Mouse (Mus musculus) heart, postnatal 0 days (tissue): ENCODE results near the gene Hoxb4. TPM values are rescaled to one million over a fixed set of nuclear protein-coding genes. Genes with fewer than 3 reads are reported as not detected.

Source experiments
- ATAC-seq: fragments of 200-750 bp; cut with Nextera tagmentation; 2 replicates; pipeline ENCODE4 v1.8.0; 2017; ENCODE audit warnings: low read depth, moderate number of reproducible peaks, moderate library complexity; ENCODE audit not compliant: insufficient read depth
- DNase-seq: peaks from one replicate; pipeline ENCODE4 v3.0.0-alpha.2; 2016; ENCODE audit warnings: low spot score
- H3K27ac ChIP-seq: fragments of 300-500 bp; sonication (generic); 2 replicates; pipeline ENCODE4 v1.5.1; 2014; ENCODE audit warnings: low read depth, mild to moderate bottlenecking
- H3K27me3 ChIP-seq: fragments of 300-500 bp; sonication (generic); 2 replicates; pipeline ENCODE4 v1.6.1; 2014; ENCODE audit warnings: low read length, mixed read lengths; ENCODE audit not compliant: control insufficient read depth, insufficient read depth
- H3K36me3 ChIP-seq: fragments of 300-500 bp; sonication (generic); replicated peaks from 2 replicates; pipeline ENCODE4 v1.6.1; 2014; ENCODE audit warnings: low read length, mixed read lengths; ENCODE audit not compliant: control insufficient read depth, insufficient read depth
- H3K4me1 ChIP-seq: fragments of 300-500 bp; sonication (generic); 2 replicates; pipeline ENCODE4 v1.6.1; 2014; ENCODE audit warnings: antibody characterized with exemption; ENCODE audit not compliant: control insufficient read depth, insufficient read depth
- H3K4me2 ChIP-seq: fragments of 300-500 bp; sonication (generic); 2 replicates; pipeline ENCODE4 v1.6.1; 2014; ENCODE audit warnings: low read depth, mild to moderate bottlenecking, low read length, moderate library complexity
- H3K4me3 ChIP-seq: fragments of 300-500 bp; sonication (generic); 2 replicates; pipeline ENCODE4 v1.5.1; 2014; ENCODE audit warnings: low read depth, low read length
- H3K9ac ChIP-seq: fragments of 300-500 bp; sonication (generic); replicated peaks from 2 replicates; pipeline ENCODE4 v1.6.1; 2014; ENCODE audit warnings: low read depth, low read length, mixed read lengths
- H3K9me3 ChIP-seq: fragments of 300-500 bp; sonication (generic); replicated peaks from 2 replicates; pipeline ENCODE4 v1.6.1; 2016; ENCODE audit warnings: low read length; ENCODE audit not compliant: control insufficient read depth
- CTCF ChIP-seq: IDR thresholded peaks from 2 replicates; pipeline ENCODE4 v1.5.1; 2016; ENCODE audit warnings: antibody characterized with exemption, control low read depth, low read depth
- EP300 ChIP-seq: IDR thresholded peaks from 2 replicates; pipeline ENCODE4 v1.6.1; 2016; ENCODE audit warnings: antibody characterized with exemption, low read depth
- WGBS: fragments of 180-500 bp; shearing (Covaris S2); extraction: QIAGEN DNeasy Blood & Tissue Kit; methylation state at CpG from one replicate; pipeline ENCODE4 v1.1.7; 2014; 5-methylcytosine and 5-hydroxymethylcytosine counted together
- polyA plus RNA-seq: library from polyadenylated mRNA; unstranded; fragments of >200 nt; fragmentation: Nextera tagmentation; extraction: Ambion mirVana; gene quantifications from 2 replicates; pipeline ENCODE4 v1.2.1, GENCODE M21; 2015
- total RNA-seq: library from RNA; depleted of rRNA; stranded (reverse); fragments of >200 nt; gene quantifications from 2 replicates; pipeline ENCODE4 v1.2.3, GENCODE M21; 2014; ENCODE audit warnings: low replicate concordance

The Hoxb4 gene
- total and polyA plus RNA-seq, 2 experiments from 2014 or later = 0.19 to 2.3 TPM

DNA sequence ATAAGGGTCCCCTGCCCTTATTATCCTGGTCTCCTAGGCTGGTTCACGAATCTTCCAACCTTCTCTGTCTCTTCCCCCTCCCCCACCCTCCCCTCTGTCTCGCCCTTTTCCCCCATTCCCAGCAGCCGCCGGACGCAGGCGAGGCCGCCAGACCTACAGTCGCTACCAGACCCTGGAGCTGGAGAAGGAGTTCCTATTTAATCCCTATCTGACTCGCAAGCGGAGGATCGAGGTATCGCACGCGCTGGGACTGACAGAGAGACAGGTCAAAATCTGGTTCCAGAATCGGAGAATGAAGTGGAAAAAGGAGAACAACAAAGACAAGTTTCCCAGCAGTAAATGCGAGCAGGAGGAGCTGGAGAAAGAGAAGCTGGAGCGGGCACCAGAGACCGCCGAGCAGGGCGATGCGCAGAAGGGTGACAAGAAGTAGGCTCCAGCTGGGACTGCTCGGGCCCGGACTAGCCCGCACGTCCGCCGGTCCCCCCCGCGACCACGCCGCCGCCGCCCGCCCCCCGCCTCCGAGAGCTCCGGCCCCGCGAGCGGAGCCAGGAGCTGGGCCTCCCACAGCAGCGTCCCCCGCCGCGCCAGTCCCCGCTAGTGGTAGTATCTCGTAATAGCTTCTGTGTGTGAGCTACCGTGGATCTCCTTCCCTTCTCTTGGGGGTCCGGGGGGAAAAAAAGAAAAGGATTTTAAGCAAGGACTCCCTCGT, 33.9 kb upstream of the Hoxb4 start:
- Histone ChIP-seq H3K4me1 (no peaks in the 10 kb centered on the region), H3K9ac (no peak overlapping the region), H3K27ac (no peak overlapping the region), H3K27me3 (peaks cover 100% of the 10 kb centered on the region), H3K4me2 (peak overlapping the region; percentile 62), H3K9me3 (no peaks in the 10 kb centered on the region), H3K36me3 (no peaks in the 10 kb centered on the region), H3K4me3 (peak overlapping the region; percentile 38)
- DNase-seq (peak; percentile 52), ATAC-seq (0 out of 2 replicates have a peak, but pooled peaks have one; percentile 43)
- 1% methylated on average over 45 of the region's 49 CpGs for WGBS
- TF ChIP-seq EP300 (no peak), CTCF (no peak)

DNA sequence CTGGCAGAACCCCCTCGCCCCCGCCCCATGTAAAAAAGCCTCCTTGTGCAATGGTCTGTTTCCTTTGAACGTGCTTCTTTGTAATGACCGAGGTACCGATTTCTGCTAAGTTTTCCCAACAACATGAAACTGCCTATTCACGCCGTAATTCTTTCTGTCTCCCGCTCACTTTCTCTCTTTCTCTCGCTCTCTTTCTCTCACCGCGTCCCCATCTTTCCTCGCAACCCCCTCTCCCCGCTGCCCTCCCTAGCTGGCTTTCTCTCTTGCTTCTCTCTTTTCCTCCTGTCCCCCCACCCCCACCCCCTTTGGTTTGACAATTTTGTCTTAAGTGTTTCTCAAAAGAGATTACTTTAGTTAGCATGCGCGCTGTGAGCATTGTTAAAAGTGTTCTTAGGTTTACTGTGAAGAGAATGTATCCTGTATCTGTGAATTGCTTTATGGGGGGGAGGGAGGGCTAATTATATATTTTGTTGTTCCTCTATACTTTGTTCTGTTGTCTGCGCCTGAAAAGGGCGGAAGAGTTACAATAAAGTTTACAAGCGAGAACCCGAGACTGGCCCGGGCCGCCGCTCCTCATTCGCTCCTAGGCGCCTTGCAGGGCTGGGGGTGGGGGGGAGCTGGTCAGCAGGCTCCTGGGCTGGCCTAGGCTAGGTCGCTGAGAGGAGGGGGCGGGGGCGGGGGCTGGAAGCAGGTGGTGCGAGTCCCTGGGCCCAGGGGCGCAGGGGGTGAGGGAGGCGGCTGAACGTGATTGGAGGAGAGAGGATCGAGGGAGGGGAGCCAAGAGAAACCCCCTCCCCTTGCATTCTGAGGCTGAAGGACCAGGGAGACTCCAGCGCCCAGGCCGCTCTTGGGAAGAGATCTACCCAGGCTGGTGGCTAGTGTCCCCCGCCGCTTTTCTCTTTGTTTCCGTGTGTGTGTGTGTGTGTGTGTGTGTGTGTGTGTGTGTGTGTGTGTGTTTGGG, 33.0 kb upstream of the Hoxb4 start:
- DNase-seq (no peak), ATAC-seq (no peak)
- H3K4me1 ChIP-seq = no peaks in the 10 kb centered on the region
- H3K4me3 ChIP-seq = peak overlapping the region; percentile 38
- TF ChIP-seq CTCF (no peak), EP300 (no peak)
- no peaks in the 10 kb centered on the region for H3K36me3 ChIP-seq
- no peaks in the 10 kb centered on the region for H3K9me3 ChIP-seq
- H3K4me2 ChIP-seq = peak overlapping the region; percentile 62
- H3K27me3 ChIP-seq = peaks cover 100% of the 10 kb centered on the region
- no peak overlapping the region for H3K27ac ChIP-seq
- WGBS = 3% methylated on average over 34 of the region's 37 CpGs
- H3K9ac ChIP-seq = no peak overlapping the region

DNA sequence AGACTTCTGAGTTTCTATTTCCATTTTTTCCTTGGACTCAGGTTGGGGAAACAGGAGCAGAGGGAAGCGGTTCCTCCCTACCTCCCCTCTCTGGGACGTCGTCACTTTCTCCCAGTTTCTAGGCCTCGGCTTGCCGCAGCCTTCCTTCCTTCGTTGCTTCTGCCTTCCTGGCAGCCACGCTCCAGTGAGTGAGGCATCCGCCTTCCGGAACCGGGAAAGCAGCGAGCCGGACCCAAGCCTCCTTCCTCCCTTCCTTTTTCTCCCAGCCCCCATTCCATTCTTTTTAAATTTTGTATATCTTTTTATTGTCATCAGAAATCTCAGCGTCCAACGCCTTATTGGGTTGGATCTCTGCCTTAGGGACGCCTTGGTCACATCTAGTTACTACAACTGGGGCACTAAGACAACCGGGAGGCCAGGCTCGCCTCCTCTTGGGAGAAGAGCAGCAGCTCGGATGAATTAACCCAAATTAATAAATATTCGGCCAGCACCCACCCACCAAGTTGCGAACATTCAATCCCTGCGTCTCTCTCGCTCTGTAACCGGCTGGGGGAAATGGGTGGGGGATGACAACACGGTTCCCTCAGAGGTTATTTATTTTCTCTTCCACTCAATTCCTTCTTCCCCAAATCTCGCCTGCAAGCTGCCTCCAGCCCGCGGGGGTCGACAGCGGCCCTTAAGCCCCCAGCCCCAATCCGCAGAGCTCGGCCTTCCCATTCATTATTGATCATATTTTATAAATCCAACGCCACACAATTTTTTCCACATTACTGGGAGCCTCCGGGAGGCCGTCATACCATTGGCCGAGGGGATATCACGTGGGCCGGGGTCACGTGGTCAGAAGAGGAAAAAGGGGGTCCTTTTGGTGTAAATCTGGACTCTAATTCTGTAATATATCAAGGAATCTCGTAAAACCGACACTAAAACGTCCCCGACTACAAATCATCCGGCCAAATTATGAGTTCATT, 32.0 kb upstream of the Hoxb4 start, which contains the start of gene Hoxb7:
Hoxb7 (plus strand) TSS at position 853 of the 968 bp plus-strand sequence.
- no peaks in the 10 kb centered on the region for H3K4me1 ChIP-seq
- ATAC-seq (no peak), DNase-seq (no peak)
- peaks cover 100% of the 10 kb centered on the region for H3K27me3 ChIP-seq
- peak within 1 kb of the TSS; percentile 35 for H3K4me3 ChIP-seq
- peak within 1 kb of the TSS; percentile 44 for H3K4me2 ChIP-seq
- no peaks in the 10 kb centered on the region for H3K9me3 ChIP-seq
- no peak within 1 kb of the TSS for H3K27ac ChIP-seq
- no peaks in the 10 kb centered on the region for H3K36me3 ChIP-seq
- no peak within 1 kb of the TSS for H3K9ac ChIP-seq
- no peak for TF ChIP-seq CTCF
- TF ChIP-seq EP300 = no peak
- WGBS = 3% methylated on average over 43 of the region's 43 CpGs

DNA sequence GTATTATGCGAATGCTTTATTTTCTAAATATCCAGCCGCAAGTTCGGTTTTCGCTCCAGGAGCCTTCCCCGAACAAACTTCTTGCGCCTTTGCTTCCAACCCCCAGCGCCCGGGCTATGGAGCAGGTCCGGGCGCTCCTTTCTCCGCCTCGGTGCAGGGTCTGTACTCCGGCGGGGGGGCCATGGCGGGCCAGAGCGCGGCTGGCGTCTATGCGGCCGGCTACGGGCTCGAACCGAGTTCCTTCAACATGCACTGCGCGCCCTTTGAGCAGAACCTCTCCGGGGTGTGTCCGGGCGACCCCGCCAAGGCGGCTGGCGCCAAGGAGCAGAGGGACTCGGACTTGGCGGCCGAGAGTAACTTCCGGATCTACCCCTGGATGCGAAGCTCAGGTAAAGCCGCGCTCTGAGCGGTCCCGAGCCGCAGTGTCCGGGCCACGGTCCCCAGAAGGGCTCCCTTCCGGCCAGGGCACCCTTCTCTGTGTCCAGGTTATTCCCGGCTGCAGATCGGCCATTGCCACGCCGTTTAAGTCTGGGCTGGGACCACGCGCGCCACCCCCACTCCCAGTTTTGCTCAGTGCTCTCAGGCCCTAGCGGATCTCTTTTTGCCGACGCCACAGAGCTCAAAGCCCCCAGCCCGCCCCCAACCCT, 31.2 kb upstream of the Hoxb4 start:
- WGBS = under 1% methylated on average over 53 of the region's 55 CpGs
- TF ChIP-seq EP300 (no peak), CTCF (no peak)
- Histone ChIP-seq H3K4me2 (peak overlapping the region; percentile 44), H3K27ac (no peak overlapping the region), H3K36me3 (no peaks in the 10 kb centered on the region), H3K9ac (no peak overlapping the region), H3K9me3 (no peaks in the 10 kb centered on the region), H3K27me3 (peaks cover 100% of the 10 kb centered on the region), H3K4me3 (peak overlapping the region; percentile 35), H3K4me1 (no peaks in the 10 kb centered on the region)
- DNase-seq (no peak), ATAC-seq (no peak)
